Mouse (Mus musculus) G1E (cell line): ENCODE measurements at regions not wholly inside any gene's neighbourhood (a gene's known extent, or its start where the extent isn't known, plus 50 kb on each side); places are given as distances from the start of the nearest gene placed in this dataset.
"Not testable (repeated sequence)": the region's sequence is repeated elsewhere in the genome, so short reads cannot be mapped to it uniquely, and the experiment has no call there.

Experiments used
- ATAC-seq: 2 replicates; pipeline ENCODE4 v1.8.0; 2016; ENCODE audit warnings: mild to moderate bottlenecking; ENCODE audit not compliant: insufficient number of reproducible peaks, poor library complexity, low FRiP score, severe bottlenecking; ENCODE audit errors: extremely low read depth
- DNase-seq: peaks from one replicate; pipeline ENCODE4 v3.0.0; 2012; ENCODE audit warnings: low spot score
- H3K27me3 ChIP-seq: 2 replicates; pipeline ENCODE4 v1.6.1; 2012; ENCODE audit warnings: mild to moderate bottlenecking, low read length, inconsistent platforms; ENCODE audit not compliant: insufficient read depth
- H3K36me3 ChIP-seq: replicated peaks from 2 replicates; pipeline ENCODE3; 2012; ENCODE audit warnings: mild to moderate bottlenecking, inconsistent platforms
- H3K4me1 ChIP-seq: 2 replicates; pipeline ENCODE4 v1.6.1; 2012; ENCODE audit warnings: low read depth, low read length, inconsistent platforms, mixed read lengths; ENCODE audit not compliant: insufficient read depth
- H3K4me3 ChIP-seq: 2 replicates; pipeline ENCODE4 v1.5.1; 2012; ENCODE audit warnings: low read depth, mild to moderate bottlenecking, inconsistent platforms, low read length, moderate library complexity, mixed read lengths
- H3K9me3 ChIP-seq: replicated peaks from 2 replicates; pipeline ENCODE4 v1.6.1; 2012; ENCODE audit warnings: inconsistent platforms
- CTCF ChIP-seq: IDR thresholded peaks from 2 replicates; pipeline ENCODE4 v1.5.1; 2012; ENCODE audit warnings: low read depth, low read length, inconsistent platforms, mixed read lengths
- GATA1 ChIP-seq: IDR thresholded peaks from 2 replicates; pipeline ENCODE4 v1.6.1; 2012; ENCODE audit warnings: borderline replicate concordance, low read length, inconsistent platforms, mixed read lengths
- GATA2 ChIP-seq: IDR thresholded peaks from 2 replicates; pipeline ENCODE4 v1.6.1; 2012; ENCODE audit warnings: low read depth, low read length, inconsistent platforms, borderline replicate concordance
- POLR2AphosphoS5 ChIP-seq: IDR thresholded peaks from 2 replicates; pipeline ENCODE4 v1.6.1; 2012; ENCODE audit warnings: low read depth, low read length, inconsistent platforms; ENCODE audit not compliant: insufficient replicate concordance
- TAL1 ChIP-seq: conservative IDR thresholded peaks from 2 replicates; pipeline ENCODE4 v1.6.1; 2012; ENCODE audit warnings: low read depth, low read length, inconsistent platforms, mixed read lengths

DNA sequence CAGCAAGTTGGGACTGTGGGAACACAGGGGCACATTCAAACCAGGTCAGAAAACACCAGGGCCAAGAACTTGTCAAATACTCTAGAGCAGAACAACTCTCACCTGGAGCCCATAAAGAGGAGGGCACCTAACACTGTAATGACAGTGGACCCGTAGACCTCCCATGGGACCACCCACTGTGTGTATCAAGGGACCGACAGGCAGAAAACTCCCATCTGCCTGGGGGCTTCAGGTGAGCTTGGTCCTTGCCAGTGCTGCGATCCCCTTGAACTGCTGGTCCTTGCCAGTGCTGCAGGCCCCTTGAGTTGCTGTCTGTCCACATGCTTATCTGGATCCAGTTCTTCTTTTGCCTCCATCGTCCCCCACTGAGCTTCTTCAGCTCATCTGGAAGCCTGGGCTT lies 170.2 kb upstream of the Npvf start:
- Histone ChIP-seq H3K4me3 (no peak overlapping the region), H3K36me3 (no peaks in the 10 kb centered on the region), H3K27me3 (no peaks in the 10 kb centered on the region), H3K9me3 (0 out of 2 replicates have a peak, but pooled peaks cover 1% of the 10 kb centered on the region), H3K4me1 (no peaks in the 10 kb centered on the region)
- no peak for TF ChIP-seq GATA2
- no peak for TF ChIP-seq CTCF
- no peak for TF ChIP-seq TAL1
- TF ChIP-seq POLR2AphosphoS5, result no peak
- no peak for TF ChIP-seq GATA1
- ATAC-seq, result no peak
- DNase-seq, result no peak

DNA sequence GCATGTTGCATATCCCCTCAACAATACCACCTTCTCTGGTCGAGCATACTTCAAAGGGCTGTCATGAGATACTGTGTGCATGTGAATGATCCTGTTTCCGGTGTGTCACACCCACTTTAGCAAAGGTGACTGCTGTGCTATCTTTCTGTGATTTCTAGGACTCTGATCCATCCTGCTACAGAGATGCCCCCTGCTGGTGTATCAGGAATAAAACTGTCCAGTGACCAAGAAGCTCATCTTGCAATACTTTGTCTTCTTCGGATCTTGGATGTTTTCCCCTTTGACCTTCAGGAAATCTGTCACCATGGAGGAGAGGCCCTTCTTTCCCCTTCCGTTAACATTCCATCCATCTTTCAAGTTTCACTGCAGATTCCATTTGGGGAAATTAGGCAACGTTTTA lies 177.5 kb upstream of the Npvf start:
- DNase-seq (no peak), ATAC-seq (no peak)
- H3K27me3 ChIP-seq, result no peaks in the 10 kb centered on the region

DNA sequence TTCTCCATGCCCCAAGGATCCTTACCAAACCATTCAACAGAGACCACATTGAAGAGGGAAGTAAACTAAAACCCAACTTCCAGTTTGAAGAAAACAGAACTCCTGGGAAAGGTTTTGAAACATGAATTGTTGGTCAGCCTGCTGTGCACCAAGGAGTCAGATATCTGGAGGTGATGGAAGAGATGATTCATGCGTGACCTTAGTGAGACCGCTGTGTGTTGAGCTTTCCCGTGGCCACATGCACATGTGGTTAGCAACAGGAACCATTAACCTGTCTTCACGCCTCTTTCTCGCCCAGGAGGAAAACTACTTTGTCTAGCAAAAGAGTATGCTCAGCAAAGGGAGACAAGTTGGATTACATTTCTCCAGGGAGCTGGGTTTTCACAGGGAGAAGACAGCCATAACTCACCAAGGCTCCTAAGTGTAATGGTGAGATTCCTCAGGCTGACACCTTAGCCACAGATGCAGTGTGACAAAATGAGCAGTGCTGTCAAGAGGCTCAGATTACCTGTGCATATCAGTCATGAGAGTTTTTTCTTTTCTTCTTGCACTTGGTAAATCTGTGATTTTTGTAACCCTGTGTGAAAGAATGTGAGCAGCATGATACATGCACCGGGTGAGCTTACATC lies 181.9 kb upstream of the Npvf start:
- DNase-seq, result no peak
- no peaks in the 10 kb centered on the region for H3K27me3 ChIP-seq
- no peak overlapping the region for H3K4me3 ChIP-seq
- no peaks in the 10 kb centered on the region for H3K4me1 ChIP-seq
- no peak for ATAC-seq
- TF ChIP-seq POLR2AphosphoS5, result no peak
- TF ChIP-seq GATA2, result no peak
- TF ChIP-seq TAL1, result no peak
- TF ChIP-seq CTCF, result no peak
- TF ChIP-seq GATA1, result no peak
- no peaks in the 10 kb centered on the region for H3K36me3 ChIP-seq
- H3K9me3 ChIP-seq, result no peaks in the 10 kb centered on the region

More for the DNA sequence above, 177.5 kb upstream of the Npvf start:
- Histone ChIP-seq H3K4me3 (no peak overlapping the region), H3K4me1 (no peaks in the 10 kb centered on the region), H3K36me3 (no peaks in the 10 kb centered on the region), H3K9me3 (0 out of 2 replicates have a peak, but pooled peaks cover 1% of the 10 kb centered on the region)
- no peak for TF ChIP-seq POLR2AphosphoS5
- no peak for TF ChIP-seq GATA2
- TF ChIP-seq GATA1, result no peak
- no peak for TF ChIP-seq CTCF
- TF ChIP-seq TAL1, result no peak

DNA sequence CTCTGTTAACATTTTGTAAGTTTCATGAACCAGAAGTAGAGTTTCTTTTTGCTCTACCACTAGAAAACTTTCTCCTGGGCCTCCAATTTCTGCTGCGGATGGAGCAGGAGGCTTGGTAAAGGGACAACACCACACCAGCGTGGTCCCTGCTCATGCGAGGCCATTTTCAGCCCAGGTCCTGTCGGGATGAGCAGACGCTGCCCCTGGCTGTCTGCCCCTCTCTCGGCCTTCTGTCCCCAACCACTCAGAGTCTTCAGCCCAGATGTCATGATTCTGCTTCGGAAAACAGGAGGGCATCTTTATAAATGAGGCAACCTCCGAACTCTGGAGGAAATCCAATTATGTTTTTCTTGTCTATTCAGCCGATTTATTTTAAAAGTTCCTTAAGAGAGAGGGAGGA lies 186.6 kb upstream of the Npvf start:
- H3K4me1 ChIP-seq, result no peaks in the 10 kb centered on the region
- no peaks in the 10 kb centered on the region for H3K9me3 ChIP-seq
- ATAC-seq (no peak), DNase-seq (no peak)
- TF ChIP-seq CTCF, result no peak
- no peak overlapping the region for H3K4me3 ChIP-seq
- no peaks in the 10 kb centered on the region for H3K27me3 ChIP-seq
- H3K36me3 ChIP-seq, result no peaks in the 10 kb centered on the region

DNA sequence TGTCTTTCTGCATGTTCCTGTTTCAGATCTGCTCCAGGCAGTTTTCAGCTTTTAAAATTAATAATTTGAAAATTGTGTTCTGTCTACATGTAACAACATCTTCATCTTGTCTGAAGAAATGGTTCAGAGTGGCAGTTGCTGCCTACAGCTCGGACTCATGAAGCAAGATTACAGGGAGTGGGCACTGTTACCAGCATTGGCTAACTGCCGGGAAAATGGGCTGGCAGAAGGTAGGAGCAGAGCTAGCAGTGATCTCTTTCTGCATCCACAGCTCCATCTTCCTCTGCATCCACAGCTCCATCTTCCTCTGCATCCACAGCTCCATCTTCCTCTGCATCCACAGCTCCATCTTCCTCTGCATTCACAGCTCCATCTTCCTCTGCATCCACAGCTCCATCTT lies 191.0 kb upstream of the Npvf start:
- H3K27me3 ChIP-seq, DNase-seq, H3K36me3 ChIP-seq, H3K4me3 ChIP-seq, H3K4me1 ChIP-seq, H3K9me3 ChIP-seq, ATAC-seq: not testable (repeated sequence)

DNA sequence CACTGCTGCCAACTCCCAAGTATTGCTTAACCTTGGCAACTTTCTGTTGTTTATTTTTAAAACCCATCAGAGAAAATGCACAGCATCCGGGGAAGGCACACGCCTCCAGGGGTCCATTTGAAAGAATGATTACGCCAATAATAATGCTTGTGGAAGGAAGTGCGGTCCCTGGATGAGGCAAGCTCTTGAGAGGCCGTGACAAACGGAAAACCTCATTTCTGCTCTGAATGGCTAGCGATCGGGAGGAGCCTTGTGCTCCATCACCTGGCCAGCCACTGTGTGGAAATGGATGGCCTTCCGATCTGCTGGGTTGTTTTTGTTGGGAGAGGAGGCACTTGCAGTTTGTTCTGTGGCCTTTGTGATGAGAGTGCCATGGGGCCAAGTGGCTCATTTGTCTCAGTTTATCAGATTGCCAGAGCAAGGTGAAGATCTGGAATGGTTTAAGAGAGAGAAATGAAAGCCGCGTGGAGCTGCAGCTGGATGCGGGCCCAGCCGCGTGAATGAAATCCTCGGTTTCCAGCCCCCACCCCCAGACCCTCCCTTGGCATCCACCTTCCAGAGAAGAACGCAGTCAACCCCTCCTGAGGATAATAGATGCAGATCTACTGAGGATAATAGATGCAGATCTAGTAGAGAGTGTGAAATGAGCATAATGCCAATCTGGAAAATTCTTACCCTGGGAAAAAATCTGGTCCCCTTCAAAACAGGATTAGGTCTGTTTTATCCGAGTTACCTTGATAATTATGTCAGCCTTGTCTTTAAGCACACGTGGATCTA lies 192.7 kb upstream of the Npvf start:
- no peaks in the 10 kb centered on the region for H3K4me1 ChIP-seq
- ATAC-seq, result no peak
- no peak for DNase-seq
- no peaks in the 10 kb centered on the region; the same call in 1 of the 2 replicates for H3K27me3 ChIP-seq
- no peaks in the 10 kb centered on the region for H3K36me3 ChIP-seq
- TF ChIP-seq CTCF (no peak), GATA2 (no peak), POLR2AphosphoS5 (no peak), GATA1 (no peak), TAL1 (no peak)
- no peaks in the 10 kb centered on the region for H3K9me3 ChIP-seq
- no peak overlapping the region for H3K4me3 ChIP-seq

DNA sequence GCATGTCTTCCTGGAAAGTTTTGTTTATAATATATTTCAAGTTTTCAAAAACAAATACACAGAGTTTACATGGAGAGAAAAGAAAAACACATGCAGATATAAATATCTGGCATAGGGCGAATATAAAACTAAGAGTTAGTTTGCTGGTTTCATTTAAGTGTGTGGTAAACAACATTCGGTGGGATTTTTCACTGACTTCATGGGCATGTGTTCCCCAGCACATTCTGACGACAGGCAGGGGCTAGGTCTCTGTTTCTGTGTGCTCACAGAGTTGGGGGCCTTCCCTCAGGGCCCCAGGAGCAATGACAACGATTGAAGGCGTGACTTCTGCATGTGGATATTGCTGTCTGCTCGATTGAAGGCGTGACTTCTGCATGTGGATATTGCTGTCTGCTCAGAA lies 193.3 kb upstream of the Npvf start:
- Histone ChIP-seq H3K27me3 (no peaks in the 10 kb centered on the region; the same call in 1 of the 2 replicates), H3K4me3 (no peak overlapping the region), H3K9me3 (no peaks in the 10 kb centered on the region), H3K4me1 (no peaks in the 10 kb centered on the region), H3K36me3 (no peaks in the 10 kb centered on the region)
- ATAC-seq (no peak), DNase-seq (no peak)
- TF ChIP-seq POLR2AphosphoS5 (no peak), TAL1 (no peak), GATA1 (no peak), GATA2 (no peak), CTCF (no peak)
